Comparison of ENCODE assay signal across 8 mouse cellular contexts in the genomic region with DNA sequence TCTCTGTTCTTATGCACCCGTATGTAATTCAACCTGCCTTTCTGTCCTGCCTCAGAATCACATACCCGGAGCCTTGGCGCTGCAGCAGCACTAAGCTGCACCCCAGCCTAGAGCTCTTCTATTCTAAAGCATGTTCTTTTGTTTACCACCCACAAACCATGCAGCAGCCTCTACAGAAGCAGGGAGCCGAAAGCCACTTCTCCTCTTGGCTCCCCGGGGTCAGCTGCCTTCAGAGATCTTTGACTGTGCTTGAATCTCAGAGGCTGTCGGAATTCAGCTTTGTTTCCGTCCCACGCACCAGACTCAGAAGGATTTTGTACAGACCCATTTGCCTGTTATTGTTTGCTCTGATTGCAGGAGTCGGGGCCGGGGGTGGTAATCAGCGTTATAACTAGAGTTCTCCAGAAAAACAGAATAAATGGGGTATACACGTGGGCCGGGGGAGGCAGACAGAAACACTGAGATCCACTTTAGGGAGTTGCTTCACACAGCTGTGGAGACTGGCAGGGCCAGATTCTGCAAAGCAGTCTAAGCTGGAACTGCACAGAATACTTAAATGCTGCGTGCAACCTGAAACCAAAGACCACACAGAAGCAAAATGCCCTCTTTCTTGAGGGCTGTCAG. TPM values are rescaled to one million over a fixed set of nuclear protein-coding genes. Genes with fewer than 3 reads are reported as not detected.
DNase-seq lines count a peak whose midpoint lies in the region; ATAC-seq lines count a peak whose summit lies in the region.

No protein-coding gene starts in this region.

- H3K36me3 ChIP-seq in embryonic facial prominence, embryonic 14.5 days (ENCODE audit: control insufficient read depth, insufficient read depth, low read length), result no peaks in the 10 kb centered on the region
- H3K36me3 ChIP-seq in midbrain, embryonic 14.5 days (ENCODE audit: control insufficient read depth, insufficient read depth, low read length), result no peaks in the 10 kb centered on the region

- WGBS in embryonic facial prominence, embryonic 14.5 days, result 15% methylated on average over 14 of the region's 14 CpGs
- 11% methylated on average over 14 of the region's 14 CpGs for WGBS in midbrain, embryonic 14.5 days

- no peaks in the 10 kb centered on the region for H3K27me3 ChIP-seq in embryonic facial prominence, embryonic 14.5 days (replicated peaks; ENCODE audit: control insufficient read depth, insufficient read depth, low read length)
- no peaks in the 10 kb centered on the region for H3K27me3 ChIP-seq in midbrain, embryonic 14.5 days (ENCODE audit: control insufficient read depth, insufficient read depth, low read length)

- no peaks in the 10 kb centered on the region for H3K9me3 ChIP-seq in embryonic facial prominence, embryonic 14.5 days (ENCODE audit: control insufficient read depth, low read length)
- H3K9me3 ChIP-seq in midbrain, embryonic 14.5 days (ENCODE audit: control insufficient read depth, low read length), result no peaks in the 10 kb centered on the region

- peak overlapping the region; percentile 25 for H3K4me2 ChIP-seq in embryonic facial prominence, embryonic 14.5 days (ENCODE audit: low read depth, low read length)
- peak overlapping the region; percentile 26 for H3K4me2 ChIP-seq in midbrain, embryonic 14.5 days (ENCODE audit: low read length)

- H3K4me1 ChIP-seq in embryonic facial prominence, embryonic 14.5 days (ENCODE audit: control insufficient read depth, insufficient read depth, low read length), result peaks cover 15% of the 10 kb centered on the region; the same call in 1 of the 2 replicates
- H3K4me1 ChIP-seq in midbrain, embryonic 14.5 days (ENCODE audit: control insufficient read depth, insufficient read depth, low read length), result peaks cover 8% of the 10 kb centered on the region; the same call in 1 of the 2 replicates

- no peak overlapping the region for H3K4me3 ChIP-seq in embryonic facial prominence, embryonic 14.5 days (ENCODE audit: low read depth, low read length)
- H3K4me3 ChIP-seq in midbrain, embryonic 14.5 days (replicated peaks; ENCODE audit: low read depth, low read length), result 0 out of 2 replicates have a peak overlapping the region, but pooled peaks have one; percentile 0

- H3K9ac ChIP-seq in embryonic facial prominence, embryonic 14.5 days (ENCODE audit: low read depth, low read length), result 0 out of 2 replicates have a peak overlapping the region, but pooled peaks have one; percentile 17
- H3K9ac ChIP-seq in midbrain, embryonic 14.5 days (replicated peaks; ENCODE audit: low read length), result peak overlapping the region; percentile 14

- ATAC-seq in embryonic facial prominence, embryonic 14.5 days (ENCODE audit: low read depth), result peak; percentile 91
- ATAC-seq in midbrain, embryonic 14.5 days (ENCODE audit: low FRiP score, low TSS enrichment), result peak; percentile 44; the same call in 1 of the 2 replicates

- peak overlapping the region; percentile 69 for H3K27ac ChIP-seq in embryonic facial prominence, embryonic 14.5 days (replicated peaks; ENCODE audit: low read depth, low read length)
- H3K27ac ChIP-seq in midbrain, embryonic 14.5 days (replicated peaks; ENCODE audit: low read depth, low read length), result peak overlapping the region; percentile 3

- DNase-seq in embryo, embryonic 10 days (ENCODE audit: low spot score), result peak; percentile 52
- DNase-seq in embryonic facial prominence, embryonic 14.5 days (ENCODE audit: low spot score), result peak; percentile 84
- peak; percentile 80 for DNase-seq in layer of hippocampus, adult 11-12 months (ENCODE audit: low spot score)
- DNase-seq in midbrain, embryonic 14.5 days, result peak; percentile 35
- DNase-seq in cerebellum, postnatal 36 days, result no peak
- DNase-seq in cerebellum, adult 8-10 months, result no peak
- DNase-seq in ovary, postnatal 36 days (ENCODE audit: low spot score), result no peak
- no peak for DNase-seq in adrenal gland, postnatal 25 days

RNA-seq across cellular contexts. Expression of a gene that starts 8.5 kb away (rescaled TPM):
- polyA plus RNA-seq in embryonic facial prominence, embryonic 14.5 days (2014; fragmentation: Nextera tagmentation; extraction: Ambion mirVana), result 103 and 118 TPM in 2 replicates
- polyA plus RNA-seq in midbrain, embryonic 14.5 days (2014; fragmentation: Nextera tagmentation; extraction: Ambion mirVana), result 29.7 and 55.1 TPM in 2 replicates
- total RNA-seq in adrenal gland, postnatal 25 days (2021), result 93.9 and 108 TPM in 2 replicates

RNA-seq across cellular contexts. Expression of a gene that starts 56.1 kb away (rescaled TPM):
- 25.7 and 25.8 TPM in 2 replicates for polyA plus RNA-seq in embryonic facial prominence, embryonic 14.5 days (2014; fragmentation: Nextera tagmentation; extraction: Ambion mirVana)
- 25.5 and 39.5 TPM in 2 replicates for polyA plus RNA-seq in midbrain, embryonic 14.5 days (2014; fragmentation: Nextera tagmentation; extraction: Ambion mirVana)
- 19.1 and 30.5 TPM in 2 replicates for total RNA-seq in adrenal gland, postnatal 25 days (2021)

Comparison
In these comparisons a context has a peak if more than half of its experiments do, and no peak if none do; other contexts are left out.
1. DNase-seq: peak in embryo, embryonic 10 days (single experiment), embryonic facial prominence, embryonic 14.5 days (single experiment), layer of hippocampus, adult 11-12 months (single experiment) and midbrain, embryonic 14.5 days (single experiment); none in cerebellum, postnatal 36 days (0 of 2), cerebellum, adult 8-10 months (single experiment), ovary, postnatal 36 days (single experiment) and adrenal gland, postnatal 25 days (single experiment).